Mouse (Mus musculus) heart, postnatal 0 days (tissue): ENCODE results near the gene Galnt14.

ENCODE experiments used
- CTCF ChIP-seq: IDR thresholded peaks from 2 replicates; pipeline ENCODE4 v1.5.1; 2016; ENCODE audit warnings: antibody characterized with exemption, control low read depth, low read depth
- EP300 ChIP-seq: IDR thresholded peaks from 2 replicates; pipeline ENCODE4 v1.6.1; 2016; ENCODE audit warnings: antibody characterized with exemption, low read depth

DNA sequence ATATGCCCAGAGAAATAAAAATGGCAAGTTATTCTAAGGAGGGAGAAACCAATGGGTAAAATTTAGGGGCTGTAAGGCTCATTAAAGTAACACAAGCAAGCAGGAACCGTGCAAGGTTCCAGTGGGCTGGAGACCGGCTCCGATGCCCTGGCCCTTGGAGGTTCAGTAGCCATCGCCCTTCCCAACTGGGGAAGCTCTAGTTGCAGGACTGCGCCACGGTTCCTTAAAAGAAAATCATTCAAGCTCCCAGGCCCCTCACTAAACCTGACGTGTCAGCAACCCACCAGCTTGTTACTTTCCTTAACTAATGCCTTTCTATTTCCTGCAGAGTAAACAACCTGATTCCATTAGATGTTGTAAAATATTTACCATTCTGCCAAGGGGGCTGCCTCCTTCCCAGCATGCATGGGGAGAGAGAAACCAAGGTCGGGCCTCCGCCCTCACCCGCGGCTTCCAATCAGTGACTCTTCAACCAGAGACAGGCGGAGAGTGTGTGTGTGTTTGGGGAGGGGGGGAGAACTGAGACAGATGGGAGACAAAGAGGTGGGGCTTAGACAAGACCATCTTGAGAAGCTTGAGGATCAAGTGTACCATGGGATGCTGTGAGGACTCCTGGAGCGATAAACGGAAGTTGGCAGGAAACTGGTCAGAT, 81.9 kb downstream of the Galnt14 start:
- TF ChIP-seq CTCF (no peak), EP300 (no peak)
